Mouse (Mus musculus): ENCODE measurements around the gene Gm7030.
"Not testable (repeated sequence)": the region's sequence is repeated elsewhere in the genome, so short reads cannot be mapped to it uniquely, and the experiment has no call there.

DNA sequence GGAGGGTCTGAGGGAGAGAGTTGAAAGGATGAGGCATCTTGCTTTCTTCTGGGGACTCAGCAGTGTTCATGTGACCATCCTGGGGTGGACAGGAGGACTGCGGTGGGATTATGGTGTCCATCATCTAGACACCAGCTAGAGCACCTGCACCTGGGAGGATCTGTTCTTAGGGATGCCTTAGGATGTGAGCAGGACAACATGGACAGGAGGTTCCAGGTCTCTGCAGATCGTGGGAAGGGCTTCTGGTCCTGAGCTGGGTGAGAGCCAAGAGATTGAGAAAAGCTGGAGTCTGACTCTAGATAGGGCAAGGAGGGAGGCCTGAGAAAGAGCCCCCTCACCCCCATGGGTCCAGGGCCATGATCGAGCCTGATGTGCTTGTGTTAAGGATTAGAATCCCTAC lies 19.1 kb downstream of the Gm7030 start:
- TF ChIP-seq CTCF, POLR2A (IDR thresholded peaks at IDR 0.05; ENCODE audit: insufficient read depth, low read depth, low read length): not testable (repeated sequence)

Measured in olfactory bulb, adult 2 months (tissue).